Mouse (Mus musculus): ENCODE data around the gene Nrp2.

The Nrp2 gene

GRCm38 (mm10) chr1:62723891-62724290 lies 20.8 kb downstream of the Nrp2 start:
- DNase-seq (ENCODE audit: low spot score): no peak

GRCm38 (mm10) chr1:62724461-62725021 lies 21.5 kb downstream of the Nrp2 start:
- no peak for DNase-seq (ENCODE audit: low spot score)

- no peak for DNase-seq (ENCODE audit: low spot score)
Measured at GRCm38 (mm10) chr1:62725032-62725678, 22.1 kb downstream of the Nrp2 start.

DNA sequence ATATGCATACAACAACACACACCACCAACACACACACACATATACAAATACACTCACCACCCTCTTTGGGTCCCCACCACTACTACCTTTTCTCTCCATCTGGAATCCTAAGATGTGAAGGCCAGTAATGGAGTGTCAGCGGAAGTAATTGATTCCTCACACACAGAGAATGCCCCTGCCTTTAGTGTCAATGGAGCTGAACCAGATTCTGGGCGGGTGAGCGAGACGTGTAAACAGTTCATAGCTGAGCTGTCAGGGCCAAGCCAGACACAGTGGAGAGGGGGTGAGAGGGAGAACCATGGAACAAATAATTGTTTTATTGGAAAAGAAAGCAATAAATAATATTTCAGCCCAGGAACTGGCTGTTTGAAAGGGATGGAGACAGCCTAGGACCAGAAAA lies 24.1 kb downstream of the Nrp2 start:
- DNase-seq (ENCODE audit: low spot score): no peak

DNA sequence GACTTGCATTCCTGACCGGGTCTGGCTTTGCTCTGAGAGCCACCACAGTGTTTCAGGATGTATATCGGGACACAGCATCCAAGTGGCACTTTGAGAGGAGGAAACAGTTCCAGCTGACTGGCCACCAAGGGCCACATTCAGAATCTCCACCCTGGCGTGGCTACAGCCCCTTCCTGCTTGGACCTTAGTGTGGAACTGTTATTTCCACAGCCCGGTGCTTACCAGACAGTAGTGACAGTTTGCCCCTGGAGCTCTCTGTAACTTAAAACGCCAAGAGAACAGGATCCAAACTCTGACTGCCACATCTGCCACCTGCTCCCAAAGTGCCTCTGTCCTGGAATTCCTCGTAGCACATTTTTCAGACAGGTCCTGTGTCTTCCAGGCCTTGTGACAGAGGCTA lies 25.3 kb downstream of the Nrp2 start:
- DNase-seq (ENCODE audit: low spot score): no peak

GRCm38 (mm10) chr1:62728926-62729325 lies 25.8 kb downstream of the Nrp2 start:
- DNase-seq (ENCODE audit: low spot score): no peak

DNA sequence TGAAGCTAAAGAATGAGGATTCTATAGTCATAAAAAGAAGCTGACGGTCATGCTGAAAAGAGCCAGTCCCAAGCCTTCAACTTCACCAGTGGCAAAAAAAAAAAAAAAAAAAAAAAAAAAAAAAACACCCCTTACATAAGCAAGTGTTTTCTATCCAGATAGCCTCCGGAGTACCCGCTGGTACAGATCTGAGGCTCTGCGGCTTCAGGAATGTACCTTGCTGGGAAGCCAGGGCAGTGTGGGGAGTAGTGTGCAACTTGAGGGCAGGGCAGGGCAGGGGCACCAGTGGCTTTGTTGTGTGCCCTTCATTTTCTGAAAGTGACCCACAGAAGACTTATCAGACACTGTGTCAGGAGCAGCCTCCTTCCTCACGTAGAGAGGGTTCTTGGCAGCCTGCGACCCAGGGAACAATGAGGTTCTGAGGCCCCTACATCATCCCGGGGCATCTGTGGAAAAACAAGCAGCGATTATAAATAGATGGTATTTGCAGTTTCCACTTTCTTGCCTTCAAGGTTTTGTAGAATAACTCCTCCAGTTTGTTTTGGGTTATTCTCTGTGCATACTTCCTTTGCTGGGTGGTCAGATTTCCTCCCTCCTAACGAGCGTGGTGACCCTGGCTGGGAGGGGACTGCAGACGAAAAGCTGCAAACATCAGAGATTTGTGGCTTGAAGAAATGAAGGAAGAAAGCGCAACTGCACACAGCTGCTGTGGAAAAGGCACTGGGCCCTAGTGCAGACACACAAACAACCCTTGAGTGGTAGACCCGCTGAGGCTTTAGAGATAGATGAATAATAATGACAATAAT lies 26.5 kb downstream of the Nrp2 start:
- no peak for DNase-seq (ENCODE audit: low spot score)

DNA sequence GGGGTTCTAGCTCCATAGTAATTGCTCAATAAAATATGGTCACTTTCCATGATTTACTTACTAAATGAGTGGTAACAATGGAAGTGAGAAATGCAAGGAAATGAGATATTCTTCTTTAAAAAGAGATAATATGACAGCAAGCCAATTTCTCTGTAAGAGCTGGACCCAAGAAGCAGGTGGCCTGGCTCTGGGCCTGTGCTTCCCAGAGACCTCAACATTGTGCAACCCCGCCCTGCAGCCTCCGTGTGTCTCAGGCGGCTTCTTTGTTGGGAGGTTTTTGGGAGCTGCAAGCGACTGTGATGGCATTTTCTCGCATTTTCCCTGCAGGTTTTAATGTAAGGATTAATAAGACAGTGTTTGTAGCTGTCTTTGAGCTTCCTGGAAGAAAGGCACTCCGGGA lies 29.0 kb downstream of the Nrp2 start:
- DNase-seq (ENCODE audit: low spot score): no peak

- no peak for DNase-seq (ENCODE audit: low spot score)
Measured at GRCm38 (mm10) chr1:62734420-62734931, 31.4 kb downstream of the Nrp2 start.

- DNase-seq (ENCODE audit: low spot score): no peak
Measured at GRCm38 (mm10) chr1:62734980-62735379, 31.9 kb downstream of the Nrp2 start.

- no peak for DNase-seq (ENCODE audit: low spot score)
Measured at GRCm38 (mm10) chr1:62735835-62736234, 32.8 kb downstream of the Nrp2 start.

DNA sequence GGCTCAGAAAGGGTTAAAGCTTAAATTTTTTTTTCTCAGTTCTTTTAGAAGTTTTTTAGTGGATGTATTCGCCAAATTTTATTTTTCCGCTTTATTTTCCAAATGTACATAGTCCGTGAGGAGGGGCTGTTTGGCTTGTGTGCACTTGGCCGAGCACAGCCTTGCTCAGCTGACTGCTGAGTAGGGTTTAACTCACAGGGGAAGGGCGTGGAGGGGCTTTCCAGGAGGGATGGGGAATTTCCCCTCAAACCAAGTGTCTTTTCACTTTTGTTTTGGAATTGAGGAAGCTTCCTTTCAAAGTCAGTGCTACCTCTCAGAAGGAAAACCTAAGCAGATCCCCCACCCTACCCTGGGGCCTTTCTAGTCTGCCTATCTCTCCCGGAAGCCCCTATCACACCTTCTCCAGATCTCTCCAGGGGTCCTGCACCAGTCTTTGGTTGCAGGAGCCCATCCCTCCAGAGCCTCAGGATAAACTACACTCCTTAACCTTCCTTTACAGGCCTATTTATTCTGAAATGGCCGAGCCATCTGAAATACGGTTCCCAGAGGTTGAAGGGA lies 33.4 kb downstream of the Nrp2 start:
- DNase-seq (ENCODE audit: low spot score): no peak

DNA sequence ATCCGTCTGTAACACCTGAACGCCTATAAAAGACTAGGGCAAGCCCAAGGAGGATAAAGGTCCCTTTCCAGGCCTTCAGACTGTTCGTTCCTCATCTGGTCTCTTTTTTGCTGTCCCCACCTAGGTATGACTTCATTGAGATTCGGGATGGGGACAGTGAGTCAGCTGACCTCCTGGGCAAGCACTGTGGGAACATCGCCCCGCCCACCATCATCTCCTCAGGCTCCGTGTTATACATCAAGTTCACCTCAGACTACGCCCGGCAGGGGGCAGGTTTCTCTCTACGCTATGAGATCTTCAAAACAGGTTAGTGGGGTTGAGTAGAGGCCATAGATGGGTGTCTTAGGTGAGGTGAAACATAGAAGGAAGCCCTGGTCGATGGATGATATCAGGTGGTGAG lies 35.1 kb downstream of the Nrp2 start:
- no peak for DNase-seq (ENCODE audit: low spot score)

GRCm38 (mm10) chr1:62742092-62742491 lies 39.0 kb downstream of the Nrp2 start:
- DNase-seq (ENCODE audit: low spot score): no peak

- DNase-seq (ENCODE audit: low spot score): no peak
Measured at GRCm38 (mm10) chr1:62743064-62743694, 40.1 kb downstream of the Nrp2 start.

- DNase-seq (ENCODE audit: low spot score): no peak
Measured at GRCm38 (mm10) chr1:62745889-62746288, 42.8 kb downstream of the Nrp2 start.

DNA sequence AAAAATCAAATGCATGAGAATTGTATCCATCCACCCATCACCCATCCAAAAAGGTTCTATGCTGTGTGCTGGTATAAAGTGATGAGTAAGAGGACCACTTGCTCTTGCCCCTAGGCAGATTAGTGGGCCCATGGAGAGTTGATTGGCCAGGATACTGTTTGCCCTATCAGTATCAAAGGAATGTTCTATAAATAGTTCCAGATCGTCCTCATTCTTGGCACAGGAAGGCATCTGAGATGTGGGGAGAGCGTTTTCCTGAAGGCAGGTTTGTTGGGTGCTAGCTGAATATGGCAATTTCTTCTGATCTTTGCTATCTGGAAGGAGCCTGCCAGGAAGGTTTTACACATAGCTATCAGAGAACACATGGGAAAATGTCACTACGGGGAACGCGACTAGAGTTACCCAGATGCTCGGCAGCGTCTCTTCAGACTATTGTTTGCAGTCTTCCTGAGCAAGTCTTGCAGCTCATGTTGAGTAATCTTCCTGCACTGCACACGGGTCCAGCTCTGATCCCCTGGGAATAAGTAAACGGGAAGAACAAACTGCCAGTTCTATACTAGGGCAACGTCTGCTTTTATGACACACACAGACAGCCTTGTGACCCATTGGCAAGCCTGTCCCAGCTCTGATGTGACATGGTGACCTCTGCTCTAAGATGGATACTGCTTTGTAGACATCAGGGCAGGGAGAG lies 44.5 kb downstream of the Nrp2 start:
- DNase-seq (ENCODE audit: low spot score): no peak

- DNase-seq (ENCODE audit: low spot score): no peak
Measured at GRCm38 (mm10) chr1:62748361-62748760, 45.3 kb downstream of the Nrp2 start.

DNA sequence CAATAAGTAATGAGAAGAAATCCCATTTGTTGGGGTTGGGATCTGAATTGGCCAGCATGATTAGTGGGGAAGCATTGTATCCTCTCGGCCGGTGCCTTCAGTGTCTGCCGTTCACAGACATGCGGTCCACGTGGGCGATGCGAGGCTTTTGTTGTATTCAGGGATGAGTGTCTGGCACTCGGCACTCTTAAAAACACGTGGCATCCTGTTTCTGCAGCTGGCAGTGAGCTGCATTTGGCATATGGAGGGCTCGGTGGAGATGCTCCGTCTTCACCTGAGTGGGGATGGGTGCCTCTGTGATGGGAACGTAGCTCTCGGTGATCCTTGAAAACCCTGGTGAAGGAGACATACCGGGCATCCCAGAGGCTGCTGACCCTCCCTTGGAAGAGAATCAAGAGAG lies 46.6 kb downstream of the Nrp2 start:
- peak; percentile 72 for DNase-seq (ENCODE audit: low spot score)

DNA sequence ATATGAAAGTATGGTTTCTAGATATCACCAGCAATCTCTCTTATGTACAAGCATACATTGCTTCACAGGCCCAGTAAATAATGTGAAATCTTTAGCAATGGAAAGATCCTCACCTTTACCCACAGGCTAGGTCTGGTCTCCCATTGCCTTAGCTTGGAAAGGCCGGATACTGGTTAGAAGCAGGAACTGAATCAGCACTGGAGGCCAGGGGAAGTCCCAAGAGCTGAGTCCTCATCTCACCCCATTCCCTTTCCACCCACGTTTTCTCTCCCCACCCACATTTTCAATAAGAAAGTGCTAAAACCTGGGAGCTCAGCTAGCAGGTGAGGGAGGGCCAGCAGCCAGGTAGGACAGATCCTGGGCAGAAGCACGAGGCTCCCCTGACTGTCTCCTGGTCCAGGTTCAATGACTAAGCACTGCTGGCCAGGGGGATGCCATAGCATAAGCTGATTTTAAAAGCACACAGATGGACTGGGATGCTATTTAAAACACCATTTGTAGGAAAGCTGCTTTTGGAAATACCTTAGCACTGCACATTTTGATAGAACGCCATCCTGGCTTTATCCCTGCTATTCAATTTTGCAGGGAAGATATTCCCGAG lies 47.4 kb downstream of the Nrp2 start:
- DNase-seq (ENCODE audit: low spot score): no peak

All from layer of hippocampus, adult 11-12 months (tissue).